Mouse (Mus musculus): ENCODE measurements around the gene Fbxl17.

GRCm38 (mm10) chr17:63195496-63195895 lies 304.3 kb downstream of the Fbxl17 start:
- TF ChIP-seq POLR2A (IDR thresholded peaks at IDR 0.05; ENCODE audit: control insufficient read depth, low read depth, low read length) (no peak), CTCF (IDR thresholded peaks at IDR 0.05; ENCODE audit: control insufficient read depth, insufficient read depth, insufficient replicate concordance, low read depth, low read length) (no peak)
